Mouse (Mus musculus) olfactory bulb, adult 2 months (tissue): Measurements from ENCODE around the gene Vopp1.

Experiments
- CTCF ChIP-seq: fragments of 200-500 bp; IDR thresholded peaks from 2 replicates; pipeline ENCODE4 v1.5.1; 2012; ENCODE audit warnings: low read depth, mild to moderate bottlenecking, low read length, moderate library complexity; ENCODE audit not compliant: insufficient read depth
- POLR2A ChIP-seq: fragments of 200-500 bp; IDR thresholded peaks from 2 replicates; pipeline ENCODE4 v1.6.1; 2012; ENCODE audit warnings: mild to moderate bottlenecking, low read depth, low read length, moderate library complexity; ENCODE audit not compliant: insufficient read depth

- TF ChIP-seq POLR2A (no peak), CTCF (no peak)
These were observed 55.9 kb downstream of the Vopp1 start for GRCm38 (mm10) chr6:57768948-57769525.
